Comparison of ENCODE assay signal across 10 mouse cellular contexts in genomic region chr9:107254476-107254875, GRCm38 (mm10). TPM values are rescaled to one million over a fixed set of nuclear protein-coding genes. Genes with fewer than 3 reads are reported as not detected.
DNase-seq lines count a peak whose midpoint lies in the region; ATAC-seq and TF ChIP-seq lines count a peak whose summit lies in the region.
"Had no signal": no experiment of that assay in that cellular context is flagged by ENCODE, and none has a peak within 500 bp of the region (broad histone marks: within the 10 kb centered on the region; RNA-seq: fewer than 3 reads in every experiment).

No protein-coding gene starts in this region.

- TF ChIP-seq CTCF in cortical plate, adult 2 months (IDR thresholded peaks at IDR 0.05; ENCODE audit: extremely low read depth, insufficient read depth, low read length), result no peak
- peak; percentile 1; the same call in 1 of the 2 replicates for TF ChIP-seq CTCF in left cerebral cortex, adult 2 months (IDR thresholded peaks at IDR 0.05)
- no peak for TF ChIP-seq CTCF in stomach, postnatal 0 days (IDR thresholded peaks at IDR 0.05; ENCODE audit: low read depth)

- intact Hi-C loops in heart, postnatal 10 days (cut with DNase I), result no loop called here
- intact Hi-C loops in left cerebral cortex, adult 2 months (cut with DNase I), result no loop called here

- no peaks in the 10 kb centered on the region for H3K9me3 ChIP-seq in limb, embryonic 15.5 days
- no peaks in the 10 kb centered on the region for H3K9me3 ChIP-seq in limb, embryonic 10.5 days (replicated peaks)
- H3K9me3 ChIP-seq in stomach, postnatal 0 days (ENCODE audit: control insufficient read depth, low read length), result no peaks in the 10 kb centered on the region

- no peak overlapping the region for H3K4me2 ChIP-seq in limb, embryonic 15.5 days
- H3K4me2 ChIP-seq in stomach, postnatal 0 days (replicated peaks; ENCODE audit: low read depth), result no peak overlapping the region

- DNase-seq in limb, embryonic 10.5 days (ENCODE audit: low spot score), result no peak
- DNase-seq in heart, postnatal 10 days, result peak; percentile 81 to 87
- peak; percentile 80 to 81 for DNase-seq in left cerebral cortex, adult 2 months (ENCODE audit: extremely low spot score in 1 of 2, low spot score in 2 of 2)
- DNase-seq in stomach, postnatal 0 days (ENCODE audit: low spot score), result peak; percentile 22
- DNase-seq in testis, postnatal 10 days (ENCODE audit: low spot score), result no peak

- H3K4me3 ChIP-seq in limb, embryonic 15.5 days, result no peak overlapping the region
- no peak overlapping the region for H3K4me3 ChIP-seq in limb, embryonic 10.5 days
- no peak overlapping the region for H3K4me3 ChIP-seq in cortical plate, adult 2 months (ENCODE audit: insufficient read depth, low read length)
- no peak overlapping the region for H3K4me3 ChIP-seq in left cerebral cortex, adult 2 months
- H3K4me3 ChIP-seq in stomach, postnatal 0 days (ENCODE audit: low read depth, low read length), result no peak overlapping the region
- H3K4me3 ChIP-seq: erythroblast, embryonic 14.5 days had no signal

- 66% methylated on average over 12 of the region's 12 CpGs for WGBS in limb, embryonic 15.5 days
- 80% methylated on average over 12 of the region's 12 CpGs for WGBS in limb, embryonic 10.5 days
- WGBS in stomach, postnatal 0 days, result 54% methylated on average over 12 of the region's 12 CpGs

- H3K9ac ChIP-seq in limb, embryonic 15.5 days, result no peak overlapping the region
- H3K9ac ChIP-seq in stomach, postnatal 0 days (ENCODE audit: low read length), result no peak overlapping the region

- no peak overlapping the region for H3K27ac ChIP-seq in limb, embryonic 15.5 days
- no peak overlapping the region for H3K27ac ChIP-seq in limb, embryonic 10.5 days
- 0 out of 2 replicates have a peak overlapping the region, but pooled peaks have one; percentile 37 for H3K27ac ChIP-seq in cortical plate, adult 2 months (ENCODE audit: insufficient read depth, low read length)
- H3K27ac ChIP-seq in left cerebral cortex, adult 2 months, result peak overlapping the region; percentile 85
- H3K27ac ChIP-seq in stomach, postnatal 0 days (replicated peaks), result no peak overlapping the region

- no peak for TF ChIP-seq POLR2A in cortical plate, adult 2 months (IDR thresholded peaks at IDR 0.05; ENCODE audit: extremely low read depth, insufficient read depth, low read length)

- H3K27me3 ChIP-seq in limb, embryonic 15.5 days, result 0 out of 2 replicates have a peak, but pooled peaks cover 4% of the 10 kb centered on the region
- H3K27me3 ChIP-seq in limb, embryonic 10.5 days (ENCODE audit: low read depth, poor library complexity, severe bottlenecking), result no peaks in the 10 kb centered on the region
- no peaks in the 10 kb centered on the region for H3K27me3 ChIP-seq in stomach, postnatal 0 days (ENCODE audit: control insufficient read depth, insufficient read depth, low read length)
- H3K27me3 ChIP-seq: Patski had no signal

- H3K4me1 ChIP-seq in limb, embryonic 15.5 days, result peaks cover 9% of the 10 kb centered on the region; the same call in 1 of the 2 replicates
- H3K4me1 ChIP-seq in limb, embryonic 10.5 days, result peaks cover 26% of the 10 kb centered on the region
- peaks cover 35% of the 10 kb centered on the region for H3K4me1 ChIP-seq in cortical plate, adult 2 months (ENCODE audit: control insufficient read depth, insufficient read depth, low read length)
- no peaks in the 10 kb centered on the region for H3K4me1 ChIP-seq in stomach, postnatal 0 days (replicated peaks; ENCODE audit: control insufficient read depth, insufficient read depth)

- TF ChIP-seq EP300 in stomach, postnatal 0 days (optimal IDR thresholded peaks at IDR 0.05), result no peak

- ATAC-seq in limb, embryonic 15.5 days (ENCODE audit: insufficient number of reproducible peaks, low FRiP score, low TSS enrichment, low read depth), result peak; percentile 65; the same call in 1 of the 2 replicates
- 0 out of 2 replicates have a peak, but pooled peaks have one; percentile 42 for ATAC-seq in stomach, postnatal 0 days (ENCODE audit: low FRiP score, low TSS enrichment)
- no peak for ATAC-seq in erythroblast, adult 5-6 weeks (replicated peaks; ENCODE audit: low FRiP score, poor library complexity, severe bottlenecking)
- ATAC-seq: Patski had no signal

- no peaks in the 10 kb centered on the region for H3K36me3 ChIP-seq in limb, embryonic 15.5 days
- H3K36me3 ChIP-seq in limb, embryonic 10.5 days, result no peaks in the 10 kb centered on the region
- H3K36me3 ChIP-seq in stomach, postnatal 0 days (ENCODE audit: control insufficient read depth, insufficient read depth, low read length), result no peaks in the 10 kb centered on the region

RNA-seq across cellular contexts. Expression of gene Dock3, which starts 22.8 kb away (rescaled TPM):
- polyA plus RNA-seq in limb, embryonic 15.5 days (2015; fragmentation: Nextera tagmentation; extraction: Ambion mirVana), result 0.41 and 0.61 TPM in 2 replicates
- polyA plus RNA-seq in limb, embryonic 10.5 days (2016; fragmentation: Nextera tagmentation; extraction: Ambion mirVana), result 0.76 and 0.85 TPM in 2 replicates
- polyA plus RNA-seq in cortical plate, adult 2 months (2012; rRNA removed), result 188 TPM in 2 replicates
- total RNA-seq in heart, postnatal 10 days (2021), result 1 to 10 TPM; 1.1 to 1.4 TPM
- total RNA-seq in left cerebral cortex, adult 2 months (2021), result 100 to 1,000 TPM; 216 to 221 TPM
- 0.93 and 1.9 TPM in 2 replicates for polyA plus RNA-seq in stomach, postnatal 0 days (2015; fragmentation: Nextera tagmentation; extraction: Ambion mirVana)
- 1.5 TPM in 1 of 2 replicates, not detected in the other for total RNA-seq in erythroblast, adult 5-6 weeks (2015; ENCODE audit: low replicate concordance)
- not detected in 2 replicates for total RNA-seq in erythroblast, adult 5-6 weeks (2017; ENCODE audit: low replicate concordance)
- polyA plus RNA-seq: erythroblast, embryonic 14.5 days had no signal

RNA-seq across cellular contexts. Expression of gene Mapkapk3, which starts 35.2 kb away (rescaled TPM):
- polyA plus RNA-seq in limb, embryonic 15.5 days (2015; fragmentation: Nextera tagmentation; extraction: Ambion mirVana), result 24.2 and 24.7 TPM in 2 replicates
- 5.3 and 5.9 TPM in 2 replicates for polyA plus RNA-seq in limb, embryonic 10.5 days (2016; fragmentation: Nextera tagmentation; extraction: Ambion mirVana)
- 4.4 and 5.1 TPM in 2 replicates for polyA plus RNA-seq in cortical plate, adult 2 months (2012; rRNA removed)
- total RNA-seq in heart, postnatal 10 days (2021), result 10 to 100 TPM; 22.1 to 23.3 TPM
- 1 to 10 TPM; 3.4 to 3.5 TPM for total RNA-seq in left cerebral cortex, adult 2 months (2021)
- 32.0 and 37.4 TPM in 2 replicates for polyA plus RNA-seq in stomach, postnatal 0 days (2015; fragmentation: Nextera tagmentation; extraction: Ambion mirVana)
- total RNA-seq in erythroblast, adult 5-6 weeks (2015; ENCODE audit: low replicate concordance), result 10.8 and 25.3 TPM in 2 replicates
- total RNA-seq in erythroblast, adult 5-6 weeks (2017; ENCODE audit: low replicate concordance), result 25.1 and 41.4 TPM in 2 replicates

RNA-seq across cellular contexts. Expression of gene Cish, which starts 41.4 kb away (rescaled TPM):
- polyA plus RNA-seq in limb, embryonic 15.5 days (2015; fragmentation: Nextera tagmentation; extraction: Ambion mirVana), result 9.7 and 13.9 TPM in 2 replicates
- 4.3 and 5.1 TPM in 2 replicates for polyA plus RNA-seq in limb, embryonic 10.5 days (2016; fragmentation: Nextera tagmentation; extraction: Ambion mirVana)
- 4.6 and 5.7 TPM in 2 replicates for polyA plus RNA-seq in cortical plate, adult 2 months (2012; rRNA removed)
- 100 to 1,000 TPM; 212 to 269 TPM for total RNA-seq in heart, postnatal 10 days (2021)
- 10 to 100 TPM in 1 of 2 experiments, 1 to 10 TPM in 1; 9.6 to 10.7 TPM for total RNA-seq in left cerebral cortex, adult 2 months (2021)
- polyA plus RNA-seq in stomach, postnatal 0 days (2015; fragmentation: Nextera tagmentation; extraction: Ambion mirVana), result 30.8 and 32.2 TPM in 2 replicates
- total RNA-seq in erythroblast, adult 5-6 weeks (2015; ENCODE audit: low replicate concordance), result 2.1 and 7.9 TPM in 2 replicates
- 2.0 and 4.7 TPM in 2 replicates for total RNA-seq in erythroblast, adult 5-6 weeks (2017; ENCODE audit: low replicate concordance)

Comparison
In these comparisons a context has a peak if more than half of its experiments do, and no peak if none do; other contexts are left out.
1. H3K27ac ChIP-seq: peak in cortical plate, adult 2 months (single experiment) and left cerebral cortex, adult 2 months (single experiment); none in limb, embryonic 15.5 days (single experiment), limb, embryonic 10.5 days (single experiment) and stomach, postnatal 0 days (single experiment).
2. DNase-seq: peak in heart, postnatal 10 days (2 of 2), left cerebral cortex, adult 2 months (2 of 2) and stomach, postnatal 0 days (single experiment); none in limb, embryonic 10.5 days (single experiment) and testis, postnatal 10 days (single experiment).
3. RNA of gene Dock3, which starts 22.8 kb away (polyA plus RNA-seq): 188 TPM in cortical plate, adult 2 months; 0.93 to 1.9 TPM in stomach, postnatal 0 days, 0.76 to 0.85 TPM in limb, embryonic 10.5 days and 0.41 to 0.61 TPM in limb, embryonic 15.5 days; every median in the first group is over 10 times any median in the second.